Mouse (Mus musculus): ENCODE results near the gene Olfr543.
"Not testable (repeated sequence)": the region's sequence is repeated elsewhere in the genome, so short reads cannot be mapped to it uniquely, and the experiment has no call there.

Olfr543 gene

GRCm38 (mm10) chr7:102481579-102481978, at the start of gene Olfr543:
Gene Olfr543, minus strand, starts transcription at chr7:102481679.
- no peak for DNase-seq (ENCODE audit: low spot score)

GRCm38 (mm10) chr7:102529052-102529451, 47.6 kb upstream of the Olfr543 start:
- DNase-seq (ENCODE audit: low spot score) = no peak

GRCm38 (mm10) chr7:102517051-102517335, 35.5 kb upstream of the Olfr543 start:
- DNase-seq (ENCODE audit: low spot score) = no peak

- no peak for DNase-seq (ENCODE audit: low spot score)
These were observed 35.0 kb upstream of the Olfr543 start for GRCm38 (mm10) chr7:102516261-102517050.

- DNase-seq (ENCODE audit: low spot score) = no peak
These were observed 32.7 kb upstream of the Olfr543 start for GRCm38 (mm10) chr7:102514144-102514543.

GRCm38 (mm10) chr7:102512814-102513435, 31.4 kb upstream of the Olfr543 start:
- DNase-seq (ENCODE audit: low spot score) = peak; percentile 91

GRCm38 (mm10) chr7:102511927-102512326, 30.4 kb upstream of the Olfr543 start:
- DNase-seq (ENCODE audit: low spot score) = no peak

- DNase-seq (ENCODE audit: low spot score) = no peak
These were observed 28.2 kb upstream of the Olfr543 start for GRCm38 (mm10) chr7:102509726-102510125.

- DNase-seq (ENCODE audit: low spot score) = no peak
These were observed 27.2 kb upstream of the Olfr543 start for GRCm38 (mm10) chr7:102508666-102509065.

GRCm38 (mm10) chr7:102508066-102508465, 26.6 kb upstream of the Olfr543 start:
- no peak for DNase-seq (ENCODE audit: low spot score)

- peak; percentile 86 for DNase-seq (ENCODE audit: low spot score)
These were observed 25.4 kb upstream of the Olfr543 start for GRCm38 (mm10) chr7:102506848-102507247.

- no peak for DNase-seq (ENCODE audit: low spot score)
These were observed 20.5 kb upstream of the Olfr543 start for GRCm38 (mm10) chr7:102501986-102502385.

- DNase-seq (ENCODE audit: low spot score) = no peak
These were observed 18.0 kb upstream of the Olfr543 start, which contains the start of gene Olfr545 for GRCm38 (mm10) chr7:102499473-102499872. Gene Olfr545, minus strand, starts transcription at chr7:102499573.

- DNase-seq (ENCODE audit: low spot score) = not testable (repeated sequence)
These were observed 12.9 kb upstream of the Olfr543 start for GRCm38 (mm10) chr7:102494416-102494815.

GRCm38 (mm10) chr7:102488161-102488560, 6.7 kb upstream of the Olfr543 start, which contains the start of gene Olfr544:
Gene Olfr544, minus strand, starts transcription at chr7:102488313.
- DNase-seq (ENCODE audit: low spot score) = no peak

- no peak for DNase-seq (ENCODE audit: low spot score)
These were observed 4.6 kb upstream of the Olfr543 start for GRCm38 (mm10) chr7:102486105-102486504.

GRCm38 (mm10) chr7:102484766-102485165, 3.3 kb upstream of the Olfr543 start:
- DNase-seq (ENCODE audit: low spot score) = not testable (repeated sequence)

GRCm38 (mm10) chr7:102483665-102484064, 2.2 kb upstream of the Olfr543 start:
- DNase-seq (ENCODE audit: low spot score) = no peak

GRCm38 (mm10) chr7:102480821-102481220, 658 bp downstream of the Olfr543 start:
- DNase-seq (ENCODE audit: low spot score) = no peak

- no peak for DNase-seq (ENCODE audit: low spot score)
These were observed 2.0 kb downstream of the Olfr543 start for GRCm38 (mm10) chr7:102479368-102480078.

- DNase-seq (ENCODE audit: low spot score) = no peak
These were observed 2.6 kb downstream of the Olfr543 start for GRCm38 (mm10) chr7:102478926-102479325.

- no peak for DNase-seq (ENCODE audit: low spot score)
These were observed 3.1 kb downstream of the Olfr543 start for GRCm38 (mm10) chr7:102478425-102478824.

- DNase-seq (ENCODE audit: low spot score) = no peak
These were observed 4.1 kb downstream of the Olfr543 start for GRCm38 (mm10) chr7:102477377-102477776.

Measured in embryo, embryonic 10 days (tissue).